Mouse (Mus musculus): ENCODE data around the gene Tcp1.

Tcp1 gene

GRCm38 (mm10) chr17:12915488-12915880 lies at the start of gene Tcp1:
Gene Tcp1 (plus strand): TSS chr17:12915701.
- in situ Hi-C loops (cut with MboI; ENCODE audit: unreplicated experiment in 2 of 2) = loop anchor here (5.0 to 10.0 kb wide), 2 partner anchors 77 to 79 kb away; partner anchors contain the start of gene Wtap (in 2 of the 2)

- in situ Hi-C loops (cut with MboI; ENCODE audit: unreplicated experiment in 2 of 2) = no loop called here
Measured at GRCm38 (mm10) chr17:12866853-12867252, 48.6 kb upstream of the Tcp1 start.

DNA sequence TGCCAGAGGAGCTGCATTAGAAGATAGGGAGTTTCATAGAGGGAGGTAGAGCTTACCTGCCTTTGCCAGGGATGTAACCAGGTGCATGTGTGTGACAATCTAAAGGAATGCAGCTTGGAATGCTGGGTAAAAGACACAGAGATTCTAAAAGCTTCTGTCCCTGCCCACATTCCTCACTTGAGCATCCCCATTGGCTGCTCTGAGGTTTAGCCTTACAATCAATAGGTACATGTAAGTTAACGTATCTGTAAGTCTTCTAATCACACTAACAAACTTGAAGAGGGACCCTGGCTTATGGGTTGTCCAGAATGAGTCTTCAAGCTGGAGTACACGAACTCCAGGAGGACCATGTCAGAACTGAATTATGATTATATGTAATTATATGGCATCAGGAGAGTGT lies 47.5 kb upstream of the Tcp1 start, which contains the start of gene Mas1:
TSS of gene Mas1 (minus strand) at position 101 of the 400 bp plus-strand sequence.
- in situ Hi-C loops (cut with MboI; ENCODE audit: unreplicated experiment in 2 of 2) = no loop called here

- in situ Hi-C loops (cut with MboI; ENCODE audit: unreplicated experiment in 2 of 2) = no loop called here
Measured at GRCm38 (mm10) chr17:12868640-12869039, 46.9 kb upstream of the Tcp1 start.

DNA sequence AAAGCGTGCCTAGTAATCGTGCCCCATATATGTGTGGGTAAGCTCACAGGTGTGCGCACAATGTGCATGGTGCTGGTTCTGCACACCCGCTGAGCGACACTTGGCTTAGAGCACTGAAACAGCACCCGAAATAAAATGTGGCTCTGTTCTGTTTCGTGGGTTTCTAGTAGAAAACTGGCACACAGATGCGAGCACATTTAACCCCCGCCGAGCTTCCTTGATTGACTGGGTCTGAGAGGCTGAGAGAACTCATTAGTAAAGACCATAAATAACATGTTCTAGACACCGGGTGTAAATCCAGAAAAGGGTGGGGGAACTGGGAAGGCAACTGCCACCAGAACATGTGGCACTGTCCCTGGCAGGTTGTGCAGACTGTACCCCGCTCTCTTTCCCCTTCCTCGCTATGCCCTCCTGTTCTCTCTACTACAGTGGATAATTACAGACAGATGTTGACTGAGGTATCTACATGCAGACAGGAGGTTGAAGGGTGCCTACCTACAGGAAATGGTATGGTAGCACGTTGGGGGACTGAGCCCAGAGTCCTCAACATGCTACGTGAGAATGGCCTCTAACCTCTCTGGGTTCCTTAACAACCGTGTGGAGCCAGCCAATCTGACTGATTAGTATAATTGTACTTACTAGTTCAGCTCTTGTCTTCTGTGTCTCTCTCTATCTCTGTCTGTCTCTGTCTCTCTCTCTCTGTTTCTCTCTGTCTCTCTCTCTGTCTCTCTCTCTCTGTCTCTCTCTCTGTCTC lies 43.0 kb upstream of the Tcp1 start:
- in situ Hi-C loops (cut with MboI; ENCODE audit: unreplicated experiment in 2 of 2) = no loop called here

GRCm38 (mm10) chr17:12875734-12876133 lies 39.8 kb upstream of the Tcp1 start, which contains the start of gene Mrgprh:
Gene Mrgprh (plus strand): TSS chr17:12876034.
- in situ Hi-C loops (cut with MboI; ENCODE audit: unreplicated experiment in 2 of 2) = loop anchor here (5.0 to 25.0 kb wide), 2 partner anchors 122 to 1637 kb away; no protein-coding TSS in a partner anchor

DNA sequence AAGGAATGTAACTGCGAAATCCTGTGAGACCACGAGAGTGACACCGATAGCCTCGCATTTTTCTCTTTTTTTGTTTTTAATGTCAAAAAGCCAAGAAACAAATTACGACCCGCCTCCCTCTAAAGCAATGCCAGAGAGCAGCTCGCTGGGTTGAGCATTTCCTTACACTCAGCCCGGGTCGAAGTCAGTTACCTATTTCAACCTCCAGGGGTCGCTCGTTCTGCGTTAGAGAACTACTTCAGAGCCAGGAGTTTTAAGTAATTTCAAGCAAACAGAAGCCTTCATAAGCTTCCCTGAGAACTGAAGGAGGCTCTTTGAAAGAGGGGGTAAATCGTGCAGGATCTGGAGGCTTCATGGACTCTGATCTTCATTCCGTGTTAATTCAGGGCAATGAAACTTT lies 35.3 kb upstream of the Tcp1 start:
- in situ Hi-C loops (cut with MboI; ENCODE audit: unreplicated experiment in 2 of 2) = loop anchor here in 1 of 2 experiments (5.0 to 25.0 kb wide), 2 partner anchors 112 to 1632 kb away; partner anchors contain the start of gene Wtap

GRCm38 (mm10) chr17:12881216-12881615 lies 34.3 kb upstream of the Tcp1 start:
- in situ Hi-C loops (cut with MboI; ENCODE audit: unreplicated experiment in 2 of 2) = loop anchor here in 1 of 2 experiments (5.0 to 25.0 kb wide), 2 partner anchors 111 to 1631 kb away; partner anchors contain the start of gene Wtap

DNA sequence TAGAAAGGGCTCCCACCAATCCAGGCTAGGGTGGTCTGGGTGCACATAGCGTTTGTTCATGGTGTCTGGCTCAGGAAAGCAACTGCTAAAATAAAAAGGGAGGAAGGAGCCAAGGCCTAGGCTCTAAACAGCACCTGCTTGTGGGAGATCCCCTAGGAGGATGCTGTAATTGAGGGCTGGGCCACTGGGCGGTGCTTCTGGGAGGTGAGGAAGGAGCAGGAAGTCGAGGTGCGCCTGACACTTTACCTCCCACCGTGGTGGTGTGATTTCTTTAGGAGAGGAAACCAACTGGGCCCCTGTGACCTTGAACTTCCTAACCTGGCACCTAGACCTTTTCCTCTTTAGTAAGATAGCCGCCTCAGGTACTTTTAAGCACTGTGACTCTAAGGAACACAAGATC lies 28.9 kb upstream of the Tcp1 start:
- in situ Hi-C loops (cut with MboI; ENCODE audit: unreplicated experiment in 2 of 2) = loop anchor here in 1 of 2 experiments (25.0 kb wide), 1 partner anchor 1626 kb away; no protein-coding TSS in a partner anchor

GRCm38 (mm10) chr17:12887021-12887775 lies 28.3 kb upstream of the Tcp1 start:
- in situ Hi-C loops (cut with MboI; ENCODE audit: unreplicated experiment in 2 of 2) = loop anchor here in 1 of 2 experiments (25.0 kb wide), 1 partner anchor 1625 kb away; no protein-coding TSS in a partner anchor

DNA sequence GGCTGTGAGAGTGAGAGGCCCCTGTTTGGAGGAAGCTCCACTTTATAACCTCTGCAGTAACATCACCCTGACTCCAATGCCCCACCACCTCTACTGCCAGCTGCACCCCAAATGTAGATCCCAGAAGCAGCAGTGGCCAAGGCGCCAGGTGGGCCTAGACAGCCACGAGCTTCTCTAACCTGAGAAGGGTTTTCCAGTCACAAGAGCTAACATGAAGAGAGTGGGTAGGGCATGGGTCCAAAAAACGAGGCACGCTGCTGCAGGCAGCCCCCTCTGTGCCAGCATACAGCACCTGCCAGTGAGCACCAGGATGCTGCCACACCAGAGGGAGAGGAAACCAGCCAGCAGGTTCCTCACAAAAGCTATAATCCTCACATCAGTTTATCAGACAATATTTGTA lies 24.4 kb upstream of the Tcp1 start:
- in situ Hi-C loops (cut with MboI; ENCODE audit: unreplicated experiment in 2 of 2) = loop anchor here in 1 of 2 experiments (25.0 kb wide), 1 partner anchor 1621 kb away; no protein-coding TSS in a partner anchor

GRCm38 (mm10) chr17:12892033-12892432 lies 23.5 kb upstream of the Tcp1 start:
- in situ Hi-C loops (cut with MboI; ENCODE audit: unreplicated experiment in 2 of 2) = loop anchor here in 1 of 2 experiments (25.0 kb wide), 1 partner anchor 1620 kb away; no protein-coding TSS in a partner anchor

DNA sequence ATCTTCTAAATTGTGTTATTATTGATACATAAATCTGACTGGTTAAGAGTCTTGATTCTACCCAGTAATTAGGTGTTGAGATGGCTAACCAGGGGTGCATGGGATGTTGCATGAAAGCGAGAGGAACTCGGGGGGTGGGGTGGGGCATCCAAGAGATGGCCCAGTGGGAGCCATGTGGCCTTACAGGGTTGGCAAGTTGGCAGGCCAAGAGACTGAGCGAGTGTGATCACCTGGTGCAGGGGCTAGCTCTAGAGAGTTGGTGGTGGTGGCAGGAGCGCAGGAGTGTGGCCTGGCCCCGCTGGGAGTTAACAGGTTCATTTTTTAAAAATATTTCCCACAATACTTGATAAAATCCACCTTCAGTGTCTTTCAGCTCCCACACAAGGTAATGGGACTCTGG lies 17.8 kb upstream of the Tcp1 start:
- in situ Hi-C loops (cut with MboI; ENCODE audit: unreplicated experiment in 2 of 2) = loop anchor here in 1 of 2 experiments (25.0 kb wide), 1 partner anchor 1615 kb away; no protein-coding TSS in a partner anchor

- in situ Hi-C loops (cut with MboI; ENCODE audit: unreplicated experiment in 2 of 2) = loop anchor here in 1 of 2 experiments (25.0 kb wide), 1 partner anchor 1614 kb away; no protein-coding TSS in a partner anchor
Measured at GRCm38 (mm10) chr17:12898607-12899006, 16.9 kb upstream of the Tcp1 start.

DNA sequence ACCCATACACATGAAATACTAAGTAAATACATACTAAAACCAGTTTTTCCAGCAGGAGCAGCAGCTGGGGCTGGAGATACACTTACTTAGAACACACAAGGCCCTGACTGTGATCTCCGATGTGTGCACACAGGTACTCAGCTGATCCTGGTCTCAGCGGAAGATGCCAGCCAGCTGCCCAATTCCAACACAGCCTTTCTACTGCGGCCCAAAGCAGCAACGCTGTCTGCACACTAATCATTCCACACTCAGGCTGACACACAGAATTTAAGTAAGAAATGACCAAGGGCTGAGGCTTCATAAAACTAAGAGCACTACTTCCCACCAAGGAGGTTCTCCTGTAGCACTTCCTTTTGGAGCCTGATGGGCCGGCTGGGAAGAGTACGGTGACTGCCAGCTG lies 13.2 kb upstream of the Tcp1 start:
- in situ Hi-C loops (cut with MboI; ENCODE audit: unreplicated experiment in 2 of 2) = no loop called here

DNA sequence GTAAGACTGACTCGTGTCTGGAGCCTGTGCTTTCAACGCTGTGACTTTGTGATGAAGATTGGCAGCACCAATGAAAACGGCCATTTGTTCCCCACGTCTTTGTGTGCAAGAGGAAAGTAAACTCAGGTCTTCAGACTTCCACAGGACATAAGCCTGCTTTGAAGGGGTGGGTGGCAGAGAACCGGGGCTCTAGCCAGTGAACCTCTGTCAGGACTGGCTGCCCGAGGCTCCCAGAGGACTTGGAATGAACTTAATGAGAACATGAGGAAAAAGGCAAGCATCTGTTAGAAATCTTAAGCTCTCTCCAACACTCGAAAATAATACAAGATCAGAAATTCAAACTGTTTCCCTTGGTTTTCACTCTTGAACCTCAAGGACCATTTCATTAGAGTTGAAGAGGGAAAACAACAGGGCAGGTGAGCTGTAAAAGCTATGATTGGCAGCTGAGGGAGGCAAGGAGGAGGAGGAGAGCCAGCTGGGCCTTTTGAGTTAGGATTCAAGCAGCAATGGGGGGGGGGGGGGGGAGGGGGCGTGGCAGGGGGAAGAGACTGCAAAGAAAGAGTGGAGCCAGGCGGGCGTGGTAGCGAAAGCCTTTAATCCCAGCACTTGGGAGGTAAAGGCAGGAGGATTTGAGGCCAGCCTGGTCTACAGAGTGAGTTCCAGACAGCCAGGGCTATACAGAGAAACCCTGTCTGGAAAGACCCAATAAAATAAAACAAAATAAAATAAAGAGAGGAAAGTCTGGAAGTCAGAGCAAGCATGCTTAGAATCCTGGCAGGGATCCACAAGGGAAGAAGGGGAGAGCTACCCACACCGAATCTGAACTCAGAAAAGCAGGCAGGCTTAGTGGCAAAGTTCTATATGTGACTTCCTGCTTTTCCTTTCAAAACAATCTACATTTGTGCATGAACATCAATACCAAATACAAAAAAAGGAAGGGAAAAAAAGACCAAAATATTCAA lies 11.8 kb upstream of the Tcp1 start:
- in situ Hi-C loops (cut with MboI; ENCODE audit: unreplicated experiment in 2 of 2) = no loop called here

GRCm38 (mm10) chr17:12904349-12904748 lies 11.2 kb upstream of the Tcp1 start:
- in situ Hi-C loops (cut with MboI; ENCODE audit: unreplicated experiment in 2 of 2) = no loop called here

DNA sequence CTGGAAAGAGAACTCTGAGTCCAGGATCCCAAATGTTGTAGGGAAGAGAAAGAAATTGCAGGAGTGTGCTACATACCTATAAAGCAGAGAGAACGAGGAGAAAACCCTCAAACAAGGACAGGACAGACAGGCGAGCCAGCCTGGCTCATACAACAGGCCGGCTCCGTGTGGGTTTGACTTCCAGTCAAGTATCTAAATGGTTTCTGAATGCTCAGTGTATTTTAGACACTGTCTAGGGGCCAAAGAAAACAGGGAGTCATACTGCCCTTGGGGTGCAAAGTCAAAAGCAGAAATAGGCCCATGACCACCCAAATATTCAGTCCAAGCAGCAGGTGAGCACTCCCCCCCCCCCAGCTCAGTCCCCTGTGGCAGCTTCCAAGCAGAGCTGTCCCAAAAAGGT lies 9.7 kb upstream of the Tcp1 start:
- in situ Hi-C loops (cut with MboI; ENCODE audit: unreplicated experiment in 2 of 2) = no loop called here

- in situ Hi-C loops (cut with MboI; ENCODE audit: unreplicated experiment in 2 of 2) = no loop called here
Measured at GRCm38 (mm10) chr17:12906436-12906835, 9.1 kb upstream of the Tcp1 start.

Measured in v-Abl transformed pro-B cells (cell line).